Mouse (Mus musculus): ENCODE data around the gene Abca13.

GRCm38 (mm10) chr11:9145113-9145512 is 46.6 kb upstream of the Abca13 start:
- no peak for TF ChIP-seq CTCF (IDR thresholded peaks at IDR 0.05; ENCODE audit: borderline replicate concordance, extremely low read depth, insufficient read depth, insufficient read length)
- TF ChIP-seq POLR2A (IDR thresholded peaks at IDR 0.05; ENCODE audit: borderline replicate concordance, extremely low read depth, insufficient read depth, insufficient read length, poor library complexity, severe bottlenecking), result no peak

Data from brain, embryonic 14.5 days (tissue).